Mouse (Mus musculus) right cerebral cortex, postnatal 14 days (tissue): ENCODE data around the gene Hdac5.
"Not testable (repeated sequence)": the region's sequence is repeated elsewhere in the genome, so short reads cannot be mapped to it uniquely, and the experiment has no call there.

Experiments
- DNase-seq: peaks from one replicate; pipeline ENCODE4 v3.0.0; 2022

Hdac5 gene

GRCm38 (mm10) chr11:102167539-102167938, 62.4 kb downstream of the Hdac5 start:
- no peak for DNase-seq

GRCm38 (mm10) chr11:102165971-102166722, 63.8 kb downstream of the Hdac5 start:
- no peak for DNase-seq

- DNase-seq: no peak
Observed at GRCm38 (mm10) chr11:102159781-102160180, 70.2 kb downstream of the Hdac5 start.

- not testable (repeated sequence) for DNase-seq
Observed at GRCm38 (mm10) chr11:102158024-102158423, 71.9 kb downstream of the Hdac5 start.

- DNase-seq: no peak
Observed at GRCm38 (mm10) chr11:102156786-102157089, 73.2 kb downstream of the Hdac5 start.

- peak; percentile 84 for DNase-seq
Observed at GRCm38 (mm10) chr11:102156039-102156785, 73.8 kb downstream of the Hdac5 start, which contains the start of gene Tmem101. Gene Tmem101 (minus strand): TSS chr11:102156404.

GRCm38 (mm10) chr11:102147213-102147989, 82.6 kb downstream of the Hdac5 start:
- DNase-seq: no peak

GRCm38 (mm10) chr11:102146531-102146930, 83.4 kb downstream of the Hdac5 start:
- DNase-seq: no peak

- no peak for DNase-seq
Observed at GRCm38 (mm10) chr11:102146005-102146404, 84.0 kb downstream of the Hdac5 start.

- no peak for DNase-seq
Observed at GRCm38 (mm10) chr11:102145471-102146001, 84.4 kb downstream of the Hdac5 start, which contains the start of gene Nags. Gene Nags (plus strand): TSS chr11:102145513.

GRCm38 (mm10) chr11:102144957-102145470, 85.0 kb downstream of the Hdac5 start:
- DNase-seq: no peak
